Mouse (Mus musculus): ENCODE data around the gene Olfr228.

DNA sequence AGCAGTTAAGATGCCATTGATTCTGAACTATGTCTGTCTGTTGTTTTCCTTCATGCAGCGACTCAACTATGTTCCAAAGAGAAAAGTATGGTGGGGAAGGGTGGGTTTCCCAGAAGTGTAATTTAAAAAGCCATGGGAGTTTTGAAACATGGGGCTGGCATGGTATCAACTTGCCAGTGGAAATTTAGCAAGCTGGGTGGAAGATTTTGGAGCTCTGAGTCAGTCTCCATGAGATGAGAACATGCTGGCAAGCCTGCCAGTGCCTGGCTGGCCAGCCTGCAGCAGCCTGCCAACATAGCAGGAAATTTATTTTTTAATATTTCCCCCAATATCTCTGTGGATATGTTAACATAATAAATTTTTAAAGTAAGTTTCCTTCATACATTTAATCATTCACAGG lies 43.8 kb upstream of the Olfr228 start:
- TF ChIP-seq TAL1 (IDR thresholded peaks at IDR 0.05; ENCODE audit: low read length): no peak
- no peak for TF ChIP-seq GATA1 (IDR thresholded peaks at IDR 0.05; ENCODE audit: low read length)

All from erythroblast, embryonic 14.5 days (primary cell).